Mouse (Mus musculus) lung, embryonic 16.5 days (tissue): Measurements from ENCODE around the gene Thada. TPM values are rescaled to one million over a fixed set of nuclear protein-coding genes. Genes with fewer than 3 reads are reported as not detected.

Experiments
- ATAC-seq: fragments of 200-750 bp; cut with Nextera tagmentation; 2 replicates; pipeline ENCODE4 v1.8.0; 2017; ENCODE audit warnings: low read depth, mild to moderate bottlenecking, moderate library complexity
- H3K27ac ChIP-seq: fragments of 300-500 bp; sonication (generic); 2 replicates; pipeline ENCODE4 v1.5.1; 2014; ENCODE audit warnings: mild to moderate bottlenecking, control low read depth, low read length
- H3K27me3 ChIP-seq: fragments of 300-500 bp; sonication (generic); 2 replicates; pipeline ENCODE4 v1.6.1; 2014; ENCODE audit warnings: low read depth, low read length, mixed read lengths; ENCODE audit not compliant: control insufficient read depth, insufficient read depth
- H3K36me3 ChIP-seq: fragments of 300-500 bp; sonication (generic); 2 replicates; pipeline ENCODE4 v1.6.1; 2014; ENCODE audit warnings: low read length; ENCODE audit not compliant: control insufficient read depth, insufficient read depth
- H3K4me1 ChIP-seq: fragments of 300-500 bp; sonication (generic); replicated peaks from 2 replicates; pipeline ENCODE4 v1.6.1; 2014; ENCODE audit warnings: low read length, mixed read lengths; ENCODE audit not compliant: control insufficient read depth, insufficient read depth
- H3K4me2 ChIP-seq: fragments of 300-500 bp; sonication (generic); 2 replicates; pipeline ENCODE4 v1.6.1; 2014; ENCODE audit warnings: low read depth, low read length, control low read depth
- H3K4me3 ChIP-seq: fragments of 300-500 bp; sonication (generic); 2 replicates; pipeline ENCODE4 v1.5.1; 2014; ENCODE audit warnings: mild to moderate bottlenecking, low read length, control low read depth
- H3K9ac ChIP-seq: fragments of 300-500 bp; sonication (generic); 2 replicates; pipeline ENCODE4 v1.6.1; 2014; ENCODE audit warnings: low read length, control low read depth
- H3K9me3 ChIP-seq: fragments of 300-500 bp; sonication (generic); 2 replicates; pipeline ENCODE4 v1.6.1; 2016; ENCODE audit warnings: low read length; ENCODE audit not compliant: control insufficient read depth
- WGBS: fragments of 180-500 bp; shearing (Covaris S2); extraction: QIAGEN DNeasy Blood & Tissue Kit; methylation state at CpG from one replicate; pipeline ENCODE4 v1.1.7; 2014; 5-methylcytosine and 5-hydroxymethylcytosine counted together
- polyA plus RNA-seq: library from polyadenylated mRNA; unstranded; fragments of >200 nt; fragmentation: Nextera tagmentation; extraction: Ambion mirVana; gene quantifications from 2 replicates; pipeline ENCODE4 v1.2.1, GENCODE M21; 2015

Gene Thada
- polyA plus RNA-seq, 1 experiment from 2014 or later: 8.6 TPM

- ATAC-seq: no peak
- Histone ChIP-seq H3K27me3 (no peaks in the 10 kb centered on the region), H3K9ac (no peak overlapping the region), H3K9me3 (no peaks in the 10 kb centered on the region), H3K4me1 (peaks cover 16% of the 10 kb centered on the region), H3K27ac (no peak overlapping the region), H3K4me3 (no peak overlapping the region), H3K36me3 (no peaks in the 10 kb centered on the region), H3K4me2 (no peak overlapping the region)
- WGBS: 56% methylated on average over 3 of the region's 3 CpGs
Observed at GRCm38 (mm10) chr17:84502341-84502740, 36.3 kb upstream of the Thada start.

DNA sequence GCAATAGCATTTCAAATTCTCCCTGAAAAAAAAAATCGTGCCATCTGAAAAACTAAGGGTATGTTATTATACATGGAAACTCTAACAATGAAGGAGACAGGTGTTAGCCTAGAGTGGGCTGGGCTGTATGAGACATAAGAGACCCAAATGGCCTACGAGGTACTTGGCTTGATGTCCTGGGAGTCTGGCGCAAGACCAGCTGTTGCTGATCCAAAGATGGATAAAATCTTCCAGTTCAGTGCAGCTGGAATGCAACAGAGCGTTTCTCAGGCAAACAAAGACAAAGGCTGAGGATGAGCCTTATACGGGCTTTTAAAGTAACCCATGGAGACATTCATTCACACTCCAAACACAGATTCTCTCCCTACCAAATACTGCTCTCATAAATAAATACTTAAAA is 32.6 kb upstream of the Thada start:
- Histone ChIP-seq H3K4me3 (no peak overlapping the region), H3K27me3 (no peaks in the 10 kb centered on the region), H3K9ac (no peak overlapping the region), H3K4me2 (no peak overlapping the region), H3K4me1 (peaks cover 10% of the 10 kb centered on the region), H3K9me3 (no peaks in the 10 kb centered on the region), H3K27ac (peak overlapping the region; percentile 24), H3K36me3 (no peaks in the 10 kb centered on the region)
- WGBS: 39% methylated on average over 5 of the region's 5 CpGs
- ATAC-seq: peak; percentile 47; the same call in 1 of the 2 replicates

DNA sequence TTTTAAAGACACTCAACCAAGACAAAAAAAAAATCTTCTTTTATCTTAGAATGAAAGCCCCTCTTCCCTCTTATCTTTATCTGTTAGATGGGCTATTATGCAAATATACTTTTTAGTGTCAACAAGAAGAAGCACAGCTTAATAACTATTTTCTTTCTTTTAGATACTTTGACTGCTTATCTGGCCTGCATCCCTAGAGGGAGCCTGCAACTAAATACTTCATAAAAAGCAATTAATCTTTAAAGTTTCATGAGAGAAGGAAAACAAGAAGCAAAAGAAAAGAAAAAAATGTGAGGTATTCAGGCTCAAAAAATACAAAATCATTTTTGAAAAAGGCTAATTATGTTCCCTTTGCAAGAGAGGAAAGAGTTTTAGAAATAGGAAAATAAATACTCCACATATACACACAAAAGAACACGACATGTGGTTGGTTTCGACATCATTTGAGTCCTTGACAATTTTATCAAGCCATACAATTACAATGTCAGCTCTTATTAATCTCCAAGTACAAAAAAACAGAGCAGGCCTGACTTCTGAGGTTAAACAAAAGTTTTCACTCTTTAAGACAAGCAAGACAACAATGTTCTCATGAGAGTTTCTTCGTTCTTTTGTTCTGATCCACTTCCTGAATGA is 32.1 kb upstream of the Thada start:
- H3K4me3 ChIP-seq: no peak overlapping the region
- no peaks in the 10 kb centered on the region for H3K36me3 ChIP-seq
- H3K27ac ChIP-seq: peak overlapping the region; percentile 24; the same call in 1 of the 2 replicates
- peaks cover 10% of the 10 kb centered on the region for H3K4me1 ChIP-seq
- no peaks in the 10 kb centered on the region for H3K9me3 ChIP-seq
- H3K27me3 ChIP-seq: no peaks in the 10 kb centered on the region
- no peak for ATAC-seq
- 43% methylated on average over 3 of the region's 3 CpGs for WGBS
- no peak overlapping the region for H3K9ac ChIP-seq
- no peak overlapping the region for H3K4me2 ChIP-seq

DNA sequence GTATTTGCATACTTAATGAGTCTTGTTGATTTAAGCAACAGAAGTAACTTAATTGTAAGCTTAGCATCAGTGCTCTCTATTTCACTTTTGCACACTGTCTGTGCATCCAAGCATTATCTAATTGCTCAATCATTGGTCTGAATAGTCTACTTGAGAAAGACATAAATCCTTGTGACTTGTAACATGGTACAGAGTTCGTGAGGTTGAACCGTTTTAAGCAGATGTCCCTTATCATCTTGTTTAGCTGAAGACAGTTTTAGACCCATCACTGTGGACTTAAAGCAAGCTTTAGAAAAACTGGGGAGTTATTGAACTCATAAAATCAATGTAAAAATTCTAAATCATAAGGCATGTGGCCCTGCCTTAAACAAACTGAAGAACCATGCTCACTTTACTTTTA is 31.6 kb upstream of the Thada start:
- H3K27ac ChIP-seq: no peak overlapping the region
- WGBS: 36% methylated on average over 2 of the region's 2 CpGs
- no peak overlapping the region for H3K9ac ChIP-seq

DNA sequence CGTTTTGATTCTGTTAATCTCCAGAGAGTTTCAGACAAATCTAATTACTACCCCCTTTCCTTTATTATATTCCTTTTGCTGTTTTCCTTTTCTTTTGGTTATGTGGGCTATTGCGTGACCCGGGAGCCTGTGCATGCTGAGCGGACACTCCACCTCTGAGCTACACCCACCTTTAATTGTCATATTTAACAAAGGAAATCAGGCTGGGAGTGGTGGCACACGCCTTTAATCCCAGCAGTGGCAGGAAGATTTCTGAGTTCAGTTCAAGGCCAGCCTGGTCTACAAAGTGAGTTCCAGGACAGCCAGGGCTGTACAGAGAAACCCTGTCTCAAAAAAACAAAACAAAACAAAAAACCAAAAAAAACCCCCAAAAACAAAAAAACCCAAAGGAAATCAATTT is 31.0 kb upstream of the Thada start:
- H3K27me3 ChIP-seq: no peaks in the 10 kb centered on the region
- H3K9ac ChIP-seq: no peak overlapping the region
- no peak overlapping the region for H3K4me2 ChIP-seq
- ATAC-seq: no peak
- H3K27ac ChIP-seq: no peak overlapping the region
- peaks cover 8% of the 10 kb centered on the region for H3K4me1 ChIP-seq
- H3K9me3 ChIP-seq: no peaks in the 10 kb centered on the region
- no peak overlapping the region for H3K4me3 ChIP-seq
- no peaks in the 10 kb centered on the region for H3K36me3 ChIP-seq
- WGBS: 84% methylated on average over 5 of the region's 5 CpGs

More for the DNA sequence above, 31.6 kb upstream of the Thada start:
- no peak for ATAC-seq
- Histone ChIP-seq H3K4me1 (peaks cover 8% of the 10 kb centered on the region), H3K27me3 (no peaks in the 10 kb centered on the region), H3K36me3 (no peaks in the 10 kb centered on the region), H3K9me3 (no peaks in the 10 kb centered on the region), H3K4me2 (no peak overlapping the region), H3K4me3 (no peak overlapping the region)

- Histone ChIP-seq H3K9ac (no peak overlapping the region), H3K4me1 (no peaks in the 10 kb centered on the region), H3K9me3 (no peaks in the 10 kb centered on the region), H3K4me3 (no peak overlapping the region), H3K4me2 (no peak overlapping the region), H3K27ac (no peak overlapping the region), H3K27me3 (no peaks in the 10 kb centered on the region), H3K36me3 (no peaks in the 10 kb centered on the region)
- no peak for ATAC-seq
- 26% methylated on average over 5 of the region's 5 CpGs for whole genome bisulfite sequencing
Observed at GRCm38 (mm10) chr17:84492255-84492880, 26.4 kb upstream of the Thada start.

GRCm38 (mm10) chr17:84487415-84487814 is 21.4 kb upstream of the Thada start:
- Histone ChIP-seq H3K27ac (no peak overlapping the region), H3K36me3 (no peaks in the 10 kb centered on the region), H3K27me3 (no peaks in the 10 kb centered on the region), H3K4me2 (no peak overlapping the region), H3K9me3 (no peaks in the 10 kb centered on the region), H3K4me1 (no peaks in the 10 kb centered on the region), H3K9ac (no peak overlapping the region), H3K4me3 (no peak overlapping the region)
- no peak for ATAC-seq
- 69% methylated on average over 2 of the region's 2 CpGs for WGBS

GRCm38 (mm10) chr17:84483673-84484320 is 17.8 kb upstream of the Thada start:
- Histone ChIP-seq H3K9me3 (no peaks in the 10 kb centered on the region), H3K4me1 (0 out of 2 replicates have a peak, but pooled peaks cover 3% of the 10 kb centered on the region), H3K36me3 (no peaks in the 10 kb centered on the region), H3K9ac (no peak overlapping the region), H3K4me3 (no peak overlapping the region), H3K27me3 (no peaks in the 10 kb centered on the region), H3K27ac (no peak overlapping the region), H3K4me2 (no peak overlapping the region)
- WGBS: 56% methylated on average over 6 of the region's 6 CpGs
- ATAC-seq: no peak

- Histone ChIP-seq H3K4me3 (no peak overlapping the region), H3K9me3 (no peaks in the 10 kb centered on the region), H3K27me3 (no peaks in the 10 kb centered on the region), H3K27ac (no peak overlapping the region), H3K4me1 (0 out of 2 replicates have a peak, but pooled peaks cover 3% of the 10 kb centered on the region), H3K9ac (no peak overlapping the region), H3K4me2 (no peak overlapping the region), H3K36me3 (no peaks in the 10 kb centered on the region)
- ATAC-seq: no peak
- 89% methylated on average over 3 of the region's 3 CpGs for WGBS
Observed at GRCm38 (mm10) chr17:84482831-84483230, 16.8 kb upstream of the Thada start.
